Mouse (Mus musculus) urinary bladder, postnatal 36 days (tissue): ENCODE measurements around the gene March6.
A peak's percentile ranks its signal among the peaks of the same experiment; 100 is the strongest.

Experiments used
- DNase-seq, 2 experiments: peaks; one replicate each; pipeline ENCODE4 v3.0.0; 2022; ENCODE audit warnings: low spot score in 2 of 2, mixed read lengths in 1 of 2

March6 gene

DNA sequence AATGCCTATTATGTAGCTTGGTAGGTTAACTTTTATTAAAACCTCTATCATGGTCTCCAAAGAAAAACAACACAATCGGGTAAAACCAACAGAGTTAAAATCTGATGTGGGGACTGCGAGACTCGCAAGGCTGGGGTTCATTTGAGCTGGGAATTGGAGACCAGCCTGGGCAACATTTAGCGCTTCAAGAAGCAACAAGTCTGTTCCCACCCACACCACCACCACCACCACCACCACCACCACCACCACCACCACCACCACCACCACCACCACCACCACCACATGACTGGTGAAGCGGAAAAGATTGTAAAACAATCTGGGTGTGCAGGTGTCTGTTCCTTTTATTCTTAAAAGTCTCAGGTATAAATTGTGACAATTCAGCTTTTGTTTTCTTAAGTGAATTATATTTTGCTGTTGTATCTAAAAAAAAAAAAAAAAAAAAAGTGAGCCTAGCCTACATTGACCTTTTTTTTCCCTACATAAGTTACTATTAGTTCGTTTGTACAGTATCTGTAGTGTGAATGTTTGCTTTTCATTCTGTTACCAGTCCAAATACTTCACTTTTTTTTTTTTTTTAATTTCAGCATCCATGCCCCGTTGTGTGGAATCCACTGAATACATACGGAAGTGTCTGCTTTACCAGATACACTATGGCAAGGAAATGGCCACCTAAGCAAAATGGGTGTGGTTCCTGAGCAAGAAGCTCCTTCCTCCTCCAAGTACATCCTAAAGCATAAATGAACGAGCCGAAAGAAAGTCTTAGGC is 76.6 kb downstream of the March6 start:
- no peak for DNase-seq

DNA sequence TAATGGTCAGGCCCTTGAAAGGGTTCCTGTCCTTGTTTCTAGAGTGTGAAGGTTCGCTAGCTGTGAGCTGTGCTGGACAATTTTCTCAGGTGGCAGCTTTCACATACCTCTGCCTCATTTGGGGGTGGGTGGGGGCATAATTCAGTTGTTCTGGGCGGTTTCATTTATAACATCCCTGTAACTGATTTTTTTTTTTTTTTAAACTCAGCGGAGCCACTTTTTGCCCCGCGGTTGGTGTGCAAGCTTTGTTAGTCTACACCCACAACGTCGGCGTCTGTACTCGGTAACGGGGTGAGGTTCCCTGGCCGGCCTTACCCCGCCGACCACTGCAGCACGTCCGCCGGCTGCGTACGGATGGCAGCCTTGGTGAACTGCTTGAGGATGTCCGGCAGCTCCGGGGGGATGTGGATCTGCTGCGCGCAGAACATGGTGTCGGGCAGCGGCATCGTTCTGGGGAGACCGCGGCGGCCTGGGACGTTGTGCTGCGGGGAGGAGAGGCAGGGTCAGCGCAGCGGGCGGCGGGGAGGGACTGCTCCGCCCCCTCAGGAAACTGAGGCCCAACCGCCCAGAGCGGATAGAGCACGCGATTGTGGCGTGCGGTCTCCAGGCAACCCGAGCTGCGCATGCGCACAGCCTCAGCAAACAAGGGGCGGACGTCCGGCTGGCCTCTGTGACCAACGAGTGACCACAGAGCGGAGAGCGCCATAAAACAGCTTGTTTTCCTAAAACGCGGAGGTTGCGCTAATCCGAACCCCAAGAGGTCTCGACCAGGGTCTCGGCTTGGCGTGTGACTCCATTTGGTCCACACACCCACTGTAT is 77.5 kb downstream of the March6 start, which contains the start of gene Ropn1l:
Gene Ropn1l (minus strand): TSS at position 640 of the 819 bp plus-strand sequence.
- peak; percentile 90 to 94 for DNase-seq

DNA sequence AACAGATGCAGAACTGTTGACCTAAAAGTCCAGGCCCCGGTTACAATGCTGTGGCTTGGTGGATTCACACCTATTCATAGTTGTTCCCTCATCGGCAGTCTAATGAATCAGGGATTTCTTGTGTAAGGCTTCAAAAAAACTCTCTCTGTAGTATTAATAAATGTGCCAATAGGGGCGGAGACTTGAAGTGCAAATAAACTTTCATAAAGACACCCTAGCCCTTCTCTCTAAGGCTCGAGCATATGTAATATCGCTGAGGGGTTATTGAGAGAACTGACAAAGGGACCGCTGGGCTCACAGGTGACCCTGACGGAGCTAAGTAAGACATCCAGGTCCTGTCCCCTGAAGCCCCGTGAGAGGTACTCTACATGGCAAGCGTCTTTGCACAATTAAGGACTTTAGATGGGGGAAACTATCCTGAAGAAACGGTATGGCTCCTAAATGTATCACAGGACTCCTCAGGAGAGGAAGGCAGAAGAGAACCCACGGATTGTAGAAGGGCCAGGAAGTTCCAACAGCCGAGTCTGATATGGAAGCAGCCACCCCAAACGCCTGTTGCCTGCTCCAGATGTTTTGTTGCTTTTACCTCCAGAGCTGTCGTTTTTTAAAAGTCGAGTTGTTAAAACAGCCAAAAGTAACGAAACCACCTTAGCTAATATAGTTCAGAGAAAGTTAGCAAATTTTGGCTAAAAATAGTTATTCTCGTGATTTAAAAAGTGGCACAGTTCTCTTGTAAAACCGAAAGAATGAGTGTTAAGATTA is 78.3 kb downstream of the March6 start:
- no peak for DNase-seq

GRCm38 (mm10) chr15:31449772-31450171 is 81.1 kb downstream of the March6 start:
- no peak for DNase-seq

DNA sequence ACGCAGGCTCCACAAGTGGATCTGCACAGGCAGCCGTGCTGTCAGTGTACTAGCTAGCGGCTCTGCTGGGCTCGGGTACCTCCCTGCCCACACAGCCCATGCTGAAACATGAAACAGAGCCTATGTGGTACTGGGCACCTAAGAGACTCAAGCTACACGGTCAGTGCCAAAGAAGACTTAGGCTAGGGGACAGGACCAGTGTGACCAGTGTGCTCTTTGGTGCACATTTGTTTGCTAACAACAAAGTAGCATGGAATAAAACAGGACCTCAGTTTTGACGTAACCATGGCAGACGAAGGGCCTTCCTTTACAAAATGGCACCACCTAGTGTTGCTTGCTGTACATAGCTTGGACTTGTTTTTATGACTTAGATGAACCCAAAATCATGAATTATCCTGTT is 83.7 kb downstream of the March6 start:
- no peak for DNase-seq

- no peak for DNase-seq
These were observed 88.2 kb downstream of the March6 start for GRCm38 (mm10) chr15:31442698-31443097.

DNA sequence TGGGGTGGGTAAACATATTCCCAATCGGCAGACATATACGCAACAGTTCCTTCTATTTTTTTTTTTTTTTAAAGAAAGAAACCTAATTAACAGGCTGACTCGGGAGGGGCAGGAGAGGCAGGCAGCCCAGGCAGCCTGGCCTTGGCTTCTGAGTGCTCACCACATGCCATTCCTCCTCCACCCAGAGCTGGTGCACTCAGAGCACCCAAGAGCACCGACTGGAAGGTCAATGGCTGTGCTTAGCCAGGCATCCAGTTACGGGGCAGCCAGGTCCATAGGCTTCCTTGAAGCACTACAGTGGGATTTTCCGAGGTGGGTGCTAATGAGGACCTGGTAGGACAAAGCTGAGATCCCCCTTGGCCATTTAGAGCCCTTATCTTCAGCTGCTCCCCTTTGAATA is 88.9 kb downstream of the March6 start:
- no peak for DNase-seq

GRCm38 (mm10) chr15:31436811-31437210 is 94.0 kb downstream of the March6 start:
- no peak for DNase-seq

GRCm38 (mm10) chr15:31436083-31436482 is 94.8 kb downstream of the March6 start:
- no peak for DNase-seq

DNA sequence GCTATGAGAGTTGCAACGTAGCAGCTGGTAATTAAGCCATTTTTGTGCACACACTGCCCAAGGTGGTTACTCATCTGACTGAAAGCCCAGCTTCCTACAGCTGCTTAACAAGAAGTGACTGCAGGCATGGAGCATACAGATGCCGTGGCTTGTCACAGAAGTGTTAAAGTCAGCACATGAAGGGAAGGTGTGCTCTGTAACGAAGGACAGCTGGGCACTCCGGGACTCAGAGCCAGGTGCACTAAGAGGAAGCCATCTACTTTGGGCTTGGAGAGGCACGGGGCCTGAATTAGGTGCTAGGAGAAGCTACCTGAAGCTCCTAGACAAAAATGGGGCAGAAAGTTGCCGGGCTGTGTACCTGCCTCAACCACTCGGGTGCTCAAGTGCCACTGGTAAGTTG is 97.1 kb downstream of the March6 start:
- no peak for DNase-seq

- no peak for DNase-seq
These were observed 99.0 kb downstream of the March6 start for GRCm38 (mm10) chr15:31431847-31432246.

- DNase-seq: no peak
These were observed 100.8 kb downstream of the March6 start for GRCm38 (mm10) chr15:31430014-31430413.

GRCm38 (mm10) chr15:31429429-31429828 is 101.4 kb downstream of the March6 start:
- DNase-seq: no peak

GRCm38 (mm10) chr15:31428571-31428970 is 102.3 kb downstream of the March6 start:
- DNase-seq: no peak

DNA sequence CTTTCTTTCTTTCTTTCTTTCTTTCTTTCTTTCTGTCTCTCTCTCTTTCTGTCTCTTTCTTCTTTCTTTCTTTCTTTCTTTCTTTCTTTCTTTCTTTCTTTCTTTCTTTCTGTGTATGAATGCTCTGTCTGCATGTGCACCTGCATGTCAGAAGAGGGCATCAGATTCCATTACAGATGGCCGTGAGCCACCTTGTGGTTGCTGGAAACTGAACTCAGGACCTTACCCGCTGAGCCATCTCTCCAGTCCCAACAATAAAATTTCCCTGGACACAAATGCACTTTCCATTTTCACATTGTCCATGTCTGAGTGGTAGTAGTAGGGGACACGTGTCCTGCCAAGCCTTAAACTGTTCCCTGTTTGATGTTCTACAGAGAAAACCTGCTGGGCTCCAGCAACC is 103.5 kb downstream of the March6 start:
- no peak for DNase-seq

GRCm38 (mm10) chr15:31426066-31426706 is 104.7 kb downstream of the March6 start:
- no peak for DNase-seq

- DNase-seq: no peak
These were observed 108.0 kb downstream of the March6 start for GRCm38 (mm10) chr15:31422649-31423369.

DNA sequence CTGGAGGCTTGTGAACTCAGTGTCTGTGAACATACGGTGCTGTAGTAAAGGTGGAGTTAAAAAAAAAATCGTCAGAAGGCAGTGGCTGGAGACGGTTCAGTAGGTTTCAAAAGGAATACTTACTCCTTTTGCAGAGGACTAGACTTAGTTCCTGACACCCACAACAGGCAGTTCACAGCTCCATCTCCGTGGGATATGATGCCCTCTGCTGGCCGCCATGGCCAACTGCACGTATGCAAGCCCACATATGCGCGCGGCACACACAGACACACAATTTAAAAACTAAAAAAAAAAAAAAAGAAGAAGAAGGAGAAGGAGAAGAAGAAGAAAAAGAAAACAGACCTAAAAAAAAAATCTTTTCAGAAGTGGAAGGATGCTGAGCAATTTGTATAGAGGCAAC is 111.8 kb downstream of the March6 start:
- peak; percentile 13 to 31 for DNase-seq

- peak in 1 of 2 experiments; percentile 6 for DNase-seq
These were observed 112.2 kb downstream of the March6 start for GRCm38 (mm10) chr15:31418686-31419024.

GRCm38 (mm10) chr15:31417796-31418685 is 112.8 kb downstream of the March6 start:
- DNase-seq: peak; percentile 25 to 57
